Mouse (Mus musculus) hindbrain, embryonic 10.5 days (tissue): ENCODE data around the gene Nit1. TPM values are rescaled to one million over a fixed set of nuclear protein-coding genes. Genes with fewer than 3 reads are reported as not detected.
A peak's percentile ranks its signal among the peaks of the same experiment; 100 is the strongest.

Experiments used
- DNase-seq: peaks from one replicate; pipeline ENCODE4 v3.0.0-alpha.2; 2017; ENCODE audit warnings: low spot score
- H3K27ac ChIP-seq: fragments of 300-500 bp; sonication (generic); 2 replicates; pipeline ENCODE4 v1.5.1; 2016; ENCODE audit warnings: mild to moderate bottlenecking, moderate library complexity
- H3K27me3 ChIP-seq: fragments of 300-500 bp; sonication (generic); 2 replicates; pipeline ENCODE4 v1.6.1; 2016; ENCODE audit warnings: mild to moderate bottlenecking; ENCODE audit not compliant: poor library complexity, insufficient read depth, severe bottlenecking
- H3K36me3 ChIP-seq: fragments of 300-500 bp; sonication (generic); 2 replicates; pipeline ENCODE4 v1.6.1; 2016; ENCODE audit warnings: mild to moderate bottlenecking, moderate library complexity
- H3K4me1 ChIP-seq: fragments of 300-500 bp; sonication (generic); replicated peaks from 2 replicates; pipeline ENCODE4 v1.6.1; 2016; ENCODE audit warnings: mild to moderate bottlenecking
- H3K4me3 ChIP-seq: fragments of 300-500 bp; sonication (generic); 2 replicates; pipeline ENCODE4 v1.5.1; 2016; ENCODE audit warnings: mild to moderate bottlenecking, moderate library complexity
- H3K9me3 ChIP-seq: fragments of 300-500 bp; sonication (generic); 2 replicates; pipeline ENCODE4 v1.6.1; 2016; ENCODE audit warnings: mild to moderate bottlenecking, moderate library complexity
- WGBS: fragments of 180-500 bp; shearing (Covaris S2); methylation state at CpG from one replicate; pipeline ENCODE4 v1.1.7; 2016; 5-methylcytosine and 5-hydroxymethylcytosine counted together
- polyA plus RNA-seq: library from polyadenylated mRNA; unstranded; fragments of >200 nt; fragmentation: Nextera tagmentation; extraction: Ambion mirVana; gene quantifications from 2 replicates; pipeline ENCODE4 v1.2.1, GENCODE M21; 2016

Gene Nit1
- 39.6 and 46.0 TPM in 2 replicates for polyA plus RNA-seq

DNA sequence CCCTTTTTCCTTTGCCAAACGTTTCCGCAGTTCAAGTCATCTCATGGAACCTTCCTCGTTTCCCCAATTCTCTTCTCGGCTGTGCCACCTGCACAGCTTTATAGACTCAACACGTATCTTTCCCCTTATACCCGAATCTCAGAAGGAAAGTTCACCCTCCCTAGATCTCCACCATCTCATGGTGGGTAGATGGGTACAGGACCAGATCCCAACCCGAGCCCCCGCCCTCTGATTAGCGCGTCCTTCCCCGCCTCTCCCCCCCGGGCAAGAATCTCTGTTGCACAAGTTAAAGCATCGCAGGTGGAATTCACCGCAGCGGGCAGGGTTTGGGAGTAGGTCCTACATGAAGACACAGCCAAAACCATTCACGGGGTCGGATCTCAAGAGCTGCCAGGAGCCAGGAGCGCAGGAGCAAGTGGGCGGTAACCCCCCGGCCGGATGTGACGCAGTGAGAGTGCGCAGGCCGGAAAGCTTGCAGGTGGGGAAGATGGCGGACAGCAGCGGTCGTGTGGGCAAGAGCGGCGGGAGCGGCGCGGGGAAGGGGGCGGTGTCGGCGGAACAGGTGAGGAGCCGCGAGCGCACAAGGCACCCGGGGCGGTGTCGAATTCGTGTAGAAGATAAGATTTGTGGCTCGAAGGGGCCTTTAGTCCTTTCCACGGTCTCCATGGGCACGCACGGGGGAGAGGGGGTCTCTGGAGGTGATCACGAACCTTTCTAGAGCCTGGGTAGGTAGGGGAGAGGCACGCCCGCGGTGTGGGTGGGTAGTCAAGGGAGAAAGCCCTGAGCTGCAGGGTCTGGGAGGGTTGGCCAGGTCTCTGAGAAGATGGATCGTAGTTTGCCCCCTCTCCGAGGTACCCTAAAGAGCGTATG lies at the start of gene Nit1, which contains the start of gene Pfdn2:
TSS of gene Nit1 (minus strand) at position 422 of the 870 bp plus-strand sequence.
TSS of gene Pfdn2 (plus strand) at position 446 of the 870 bp plus-strand sequence.
- Histone ChIP-seq H3K36me3 (peaks cover 44% of the 10 kb centered on the region), H3K4me1 (peaks cover 36% of the 10 kb centered on the region), H3K27me3 (no peaks in the 10 kb centered on the region), H3K27ac (peak within 1 kb of the TSS; percentile 91), H3K4me3 (peak within 1 kb of the TSS; percentile 96), H3K9me3 (peaks cover 6% of the 10 kb centered on the region)
- DNase-seq: peak; percentile 94
- WGBS: 2% methylated on average over 53 of the region's 53 CpGs

- Histone ChIP-seq H3K27me3 (peaks cover 8% of the 10 kb centered on the region), H3K4me3 (no peak overlapping the region), H3K9me3 (no peaks in the 10 kb centered on the region), H3K27ac (no peak overlapping the region), H3K36me3 (no peaks in the 10 kb centered on the region), H3K4me1 (peaks cover 20% of the 10 kb centered on the region)
- WGBS: 89% methylated on average over 4 of the region's 4 CpGs
- no peak for DNase-seq
Measured at GRCm38 (mm10) chr1:171390101-171390500, 44.7 kb upstream of the Nit1 start.

- H3K4me3 ChIP-seq: no peak within 1 kb of the TSS
- peaks cover 10% of the 10 kb centered on the region for H3K27me3 ChIP-seq
- H3K27ac ChIP-seq: no peak within 1 kb of the TSS
- 81% methylated on average over 15 of the region's 15 CpGs for WGBS
- no peak for DNase-seq
- H3K4me1 ChIP-seq: peaks cover 23% of the 10 kb centered on the region
- no peaks in the 10 kb centered on the region for H3K9me3 ChIP-seq
- no peaks in the 10 kb centered on the region for H3K36me3 ChIP-seq
Measured at GRCm38 (mm10) chr1:171388376-171389102, 43.1 kb upstream of the Nit1 start, which contains the start of gene Arhgap30. Arhgap30 (plus strand) TSS chr1:171388954.

GRCm38 (mm10) chr1:171387099-171387498 lies 41.7 kb upstream of the Nit1 start:
- WGBS: 26% methylated on average over 6 of the region's 6 CpGs
- Histone ChIP-seq H3K4me1 (peaks cover 23% of the 10 kb centered on the region), H3K9me3 (no peaks in the 10 kb centered on the region), H3K4me3 (peak overlapping the region; percentile 23; the same call in 1 of the 2 replicates), H3K36me3 (no peaks in the 10 kb centered on the region), H3K27ac (no peak overlapping the region; the same call in 1 of the 2 replicates), H3K27me3 (peaks cover 13% of the 10 kb centered on the region)
- peak; percentile 45 for DNase-seq

DNA sequence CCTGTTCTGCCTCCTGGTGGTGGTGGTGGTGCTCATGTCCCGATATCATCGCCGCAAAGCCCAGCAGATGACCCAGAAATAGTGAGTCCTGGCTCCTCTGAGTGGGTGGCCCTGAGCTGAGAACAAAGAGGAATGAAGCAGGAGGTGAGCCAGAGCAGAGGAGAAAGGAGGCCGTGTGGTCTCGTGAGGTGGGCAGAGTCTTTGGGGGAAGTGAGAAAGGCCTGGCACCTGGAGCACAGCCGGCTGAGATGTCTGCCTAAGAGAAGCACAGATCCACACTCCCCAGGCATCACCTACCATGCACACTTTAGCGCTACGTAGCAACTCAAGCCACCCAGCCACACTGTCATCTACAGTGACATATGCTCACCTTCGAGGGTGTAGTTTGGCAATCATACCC lies 39.7 kb upstream of the Nit1 start:
- 70% methylated on average over 9 of the region's 9 CpGs for WGBS
- Histone ChIP-seq H3K4me1 (peaks cover 28% of the 10 kb centered on the region), H3K36me3 (no peaks in the 10 kb centered on the region), H3K27ac (no peak overlapping the region), H3K4me3 (no peak overlapping the region), H3K27me3 (peaks cover 28% of the 10 kb centered on the region), H3K9me3 (no peaks in the 10 kb centered on the region)
- no peak for DNase-seq

DNA sequence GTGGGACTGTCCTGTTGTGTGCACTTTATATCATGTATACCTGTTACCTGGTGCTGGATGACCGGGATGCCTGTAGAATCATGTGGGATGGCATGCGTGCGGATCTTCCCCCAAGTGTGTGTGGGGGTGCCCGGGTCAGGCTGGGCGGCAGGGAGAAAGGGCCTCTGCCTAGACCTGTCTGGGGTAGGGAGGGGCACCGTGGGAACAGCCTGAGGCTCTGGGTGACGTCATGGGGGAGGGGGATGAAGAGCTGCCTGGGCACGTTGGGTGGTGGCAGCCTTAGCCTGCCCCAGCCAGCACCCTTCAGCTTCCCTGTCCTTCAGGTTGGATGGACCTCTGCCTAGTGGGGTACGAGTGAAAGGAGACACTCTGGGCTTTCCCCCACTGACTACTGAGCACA lies 38.9 kb upstream of the Nit1 start:
- WGBS: 68% methylated on average over 9 of the region's 9 CpGs
- H3K4me1 ChIP-seq: peaks cover 36% of the 10 kb centered on the region
- peaks cover 36% of the 10 kb centered on the region for H3K27me3 ChIP-seq
- no peaks in the 10 kb centered on the region for H3K36me3 ChIP-seq
- no peaks in the 10 kb centered on the region for H3K9me3 ChIP-seq
- no peak overlapping the region for H3K4me3 ChIP-seq
- no peak for DNase-seq
- no peak overlapping the region for H3K27ac ChIP-seq

GRCm38 (mm10) chr1:171382096-171382620 lies 36.7 kb upstream of the Nit1 start:
- WGBS: 80% methylated on average over 11 of the region's 11 CpGs
- no peak overlapping the region for H3K4me3 ChIP-seq
- DNase-seq: no peak
- H3K4me1 ChIP-seq: peaks cover 32% of the 10 kb centered on the region
- H3K9me3 ChIP-seq: no peaks in the 10 kb centered on the region
- H3K36me3 ChIP-seq: no peaks in the 10 kb centered on the region
- H3K27ac ChIP-seq: no peak overlapping the region
- H3K27me3 ChIP-seq: peaks cover 46% of the 10 kb centered on the region

DNA sequence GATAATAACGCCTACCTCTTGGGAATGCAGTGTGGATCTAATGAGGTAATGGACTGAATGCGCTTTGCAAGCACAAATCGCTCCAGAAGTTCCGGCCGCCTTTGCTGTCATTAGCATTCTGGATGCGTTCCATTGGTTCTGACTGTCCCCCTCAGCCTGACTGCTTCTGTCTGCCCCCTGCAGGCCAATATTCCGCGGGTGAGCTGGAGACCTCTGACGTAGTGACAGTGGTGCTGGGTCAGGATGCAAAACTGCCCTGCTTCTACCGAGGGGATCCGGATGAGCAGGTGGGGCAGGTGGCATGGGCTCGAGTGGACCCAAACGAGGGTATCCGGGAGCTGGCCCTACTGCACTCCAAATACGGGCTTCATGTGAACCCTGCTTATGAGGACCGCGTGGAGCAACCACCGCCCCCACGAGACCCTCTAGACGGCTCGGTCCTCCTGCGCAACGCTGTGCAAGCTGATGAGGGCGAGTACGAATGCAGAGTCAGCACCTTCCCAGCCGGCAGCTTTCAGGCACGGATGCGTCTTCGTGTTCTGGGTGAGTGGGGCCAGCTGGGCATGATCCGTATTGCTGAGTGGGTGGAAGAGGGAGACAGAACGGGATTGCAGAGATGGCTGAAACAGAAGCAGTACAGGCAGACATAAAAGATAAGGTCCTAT lies 34.6 kb upstream of the Nit1 start:
- WGBS: 6% methylated on average over 31 of the region's 31 CpGs
- H3K4me3 ChIP-seq: peak overlapping the region; percentile 40
- H3K27me3 ChIP-seq: peaks cover 41% of the 10 kb centered on the region
- DNase-seq: peak; percentile 83
- H3K27ac ChIP-seq: peak overlapping the region; percentile 42; the same call in 1 of the 2 replicates
- H3K4me1 ChIP-seq: peaks cover 25% of the 10 kb centered on the region
- no peaks in the 10 kb centered on the region for H3K36me3 ChIP-seq
- H3K9me3 ChIP-seq: no peaks in the 10 kb centered on the region

- H3K9me3 ChIP-seq: no peaks in the 10 kb centered on the region
- no peak overlapping the region for H3K27ac ChIP-seq
- H3K36me3 ChIP-seq: no peaks in the 10 kb centered on the region
- DNase-seq: no peak
- 88% methylated on average over 6 of the region's 6 CpGs for WGBS
- peaks cover 44% of the 10 kb centered on the region for H3K27me3 ChIP-seq
- H3K4me1 ChIP-seq: peaks cover 37% of the 10 kb centered on the region
- H3K4me3 ChIP-seq: no peak overlapping the region
Measured at GRCm38 (mm10) chr1:171378298-171378697, 32.9 kb upstream of the Nit1 start.

DNA sequence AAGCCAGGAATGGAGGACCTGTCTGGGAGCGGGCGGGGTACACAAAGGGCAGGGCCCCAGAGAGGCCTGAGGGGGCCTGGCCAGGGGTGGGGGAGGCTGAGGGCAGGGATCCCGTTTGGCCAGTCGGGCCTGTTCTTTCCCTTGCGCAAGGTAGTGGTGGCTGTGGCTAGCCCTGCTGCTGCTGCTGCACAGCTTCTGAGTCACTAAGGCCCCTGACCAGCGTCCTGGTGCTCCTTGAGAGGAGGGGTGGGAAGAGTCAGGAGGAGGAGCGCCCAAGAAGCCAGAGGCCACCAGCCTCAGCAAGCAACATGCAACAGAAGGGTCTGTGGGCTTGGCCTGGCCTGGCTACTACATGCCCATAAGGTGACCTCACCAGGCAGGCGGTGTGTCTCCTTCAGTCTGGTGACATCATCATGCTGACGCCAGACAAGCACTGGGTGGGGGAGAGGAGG lies 30.2 kb upstream of the Nit1 start:
- no peak for DNase-seq
- peak overlapping the region; percentile 31 for H3K27ac ChIP-seq
- WGBS: 44% methylated on average over 9 of the region's 9 CpGs
- H3K27me3 ChIP-seq: peaks cover 45% of the 10 kb centered on the region
- no peaks in the 10 kb centered on the region for H3K9me3 ChIP-seq
- peaks cover 47% of the 10 kb centered on the region for H3K4me1 ChIP-seq
- no peak overlapping the region for H3K4me3 ChIP-seq
- H3K36me3 ChIP-seq: no peaks in the 10 kb centered on the region

- 6% methylated on average over 4 of the region's 4 CpGs for WGBS
- no peak for DNase-seq
- H3K4me3 ChIP-seq: no peak overlapping the region
- H3K9me3 ChIP-seq: no peaks in the 10 kb centered on the region
- H3K27ac ChIP-seq: peak overlapping the region; percentile 62
- H3K36me3 ChIP-seq: no peaks in the 10 kb centered on the region
- H3K4me1 ChIP-seq: peaks cover 36% of the 10 kb centered on the region
- H3K27me3 ChIP-seq: peaks cover 29% of the 10 kb centered on the region
Measured at GRCm38 (mm10) chr1:171373946-171374345, 28.5 kb upstream of the Nit1 start.

DNA sequence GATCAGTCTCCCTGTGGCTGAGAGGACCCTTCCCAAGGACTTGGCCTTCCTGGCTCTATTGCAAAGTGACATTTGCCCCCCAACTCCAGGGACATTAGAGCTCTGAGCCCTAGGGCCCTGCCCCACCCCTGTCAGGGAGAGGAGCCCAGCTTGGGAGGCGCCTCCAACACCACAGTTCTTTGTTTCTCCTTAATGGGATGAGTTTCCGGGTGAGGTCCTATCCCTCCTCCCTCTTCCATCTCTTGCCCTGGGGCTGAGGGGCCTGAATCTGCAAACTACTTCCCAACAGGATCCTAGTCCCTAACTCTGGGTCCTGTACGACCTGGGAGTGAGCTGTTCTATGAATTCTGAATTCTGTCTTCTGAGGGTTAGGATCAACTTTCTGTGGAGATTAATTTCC lies 27.4 kb upstream of the Nit1 start:
- Histone ChIP-seq H3K9me3 (no peaks in the 10 kb centered on the region), H3K4me3 (no peak overlapping the region), H3K27me3 (peaks cover 22% of the 10 kb centered on the region), H3K4me1 (peaks cover 36% of the 10 kb centered on the region), H3K27ac (no peak overlapping the region), H3K36me3 (no peaks in the 10 kb centered on the region)
- 53% methylated on average over 3 of the region's 3 CpGs for WGBS
- no peak for DNase-seq
